Mouse (Mus musculus) C2C12 (cell line): ENCODE results near the gene Dkk2.

ENCODE experiments used
- CEBPB ChIP-seq: IDR thresholded peaks from one replicate; pipeline ENCODE4 v1.6.1; 2011; ENCODE audit warnings: low read depth, mild to moderate bottlenecking, control low read depth, moderate library complexity
- CTCF ChIP-seq: IDR thresholded peaks from one replicate; pipeline ENCODE4 v1.5.1; 2011; ENCODE audit not compliant: control insufficient read depth, insufficient read depth, insufficient read length
- MAX ChIP-seq: IDR thresholded peaks from one replicate; pipeline ENCODE4 v1.6.1; 2011; ENCODE audit warnings: mild to moderate bottlenecking, control low read depth
- MYOD1 ChIP-seq: IDR thresholded peaks from one replicate; pipeline ENCODE4 v1.6.1; 2011; ENCODE audit warnings: low read depth; ENCODE audit not compliant: control insufficient read depth, insufficient read length
- USF1 ChIP-seq: IDR thresholded peaks from one replicate; pipeline ENCODE4 v1.6.1; 2011; ENCODE audit warnings: low read depth, mild to moderate bottlenecking, control low read depth, moderate library complexity

GRCm38 (mm10) chr3:132092983-132093382 is 7.9 kb downstream of the Dkk2 start:
- TF ChIP-seq MYOD1 (no peak), CTCF (no peak), CEBPB (no peak), USF1 (no peak), MAX (no peak)
